Mouse (Mus musculus) neural tube, embryonic 11.5 days (tissue): ENCODE measurements around the gene Acad12. TPM values are rescaled to one million over a fixed set of nuclear protein-coding genes. Genes with fewer than 3 reads are reported as not detected.
A peak's percentile ranks its signal among the peaks of the same experiment; 100 is the strongest.
"Not testable (repeated sequence)": the region's sequence is repeated elsewhere in the genome, so short reads cannot be mapped to it uniquely, and the experiment has no call there.

Experiments used
- ATAC-seq: fragments of 200-750 bp; cut with Nextera tagmentation; 2 replicates; pipeline ENCODE4 v1.8.0; 2017; ENCODE audit warnings: moderate number of reproducible peaks, mild to moderate bottlenecking, moderate TSS enrichment, moderate library complexity; ENCODE audit not compliant: insufficient read depth, low FRiP score, low TSS enrichment
- DNase-seq: peaks from one replicate; pipeline ENCODE4 v3.0.0-alpha.2; 2015; ENCODE audit warnings: low spot score
- H3K27ac ChIP-seq: fragments of 300-500 bp; sonication (generic); 2 replicates; pipeline ENCODE4 v1.5.1; 2014; ENCODE audit warnings: low read depth, mild to moderate bottlenecking, low read length
- H3K27me3 ChIP-seq: fragments of 300-500 bp; sonication (generic); 2 replicates; pipeline ENCODE4 v1.6.1; 2014; ENCODE audit warnings: mild to moderate bottlenecking, low read length, mixed read lengths; ENCODE audit not compliant: control insufficient read depth, insufficient read depth
- H3K36me3 ChIP-seq: fragments of 300-500 bp; sonication (generic); 2 replicates; pipeline ENCODE4 v1.6.1; 2014; ENCODE audit warnings: mild to moderate bottlenecking, low read length, moderate library complexity, mixed read lengths; ENCODE audit not compliant: control insufficient read depth, insufficient read depth
- H3K4me1 ChIP-seq: fragments of 300-500 bp; sonication (generic); 2 replicates; pipeline ENCODE4 v1.6.1; 2014; ENCODE audit warnings: low read length, mixed read lengths; ENCODE audit not compliant: control insufficient read depth, insufficient read depth
- H3K4me2 ChIP-seq: fragments of 300-500 bp; sonication (generic); 2 replicates; pipeline ENCODE4 v1.6.1; 2014; ENCODE audit warnings: low read depth, mild to moderate bottlenecking, moderate library complexity
- H3K4me3 ChIP-seq: fragments of 300-500 bp; sonication (generic); 2 replicates; pipeline ENCODE4 v1.5.1; 2014; ENCODE audit warnings: low read depth, low read length
- H3K9ac ChIP-seq: fragments of 300-500 bp; sonication (generic); 2 replicates; pipeline ENCODE4 v1.6.1; 2014; ENCODE audit warnings: mild to moderate bottlenecking, low read length
- H3K9me3 ChIP-seq: fragments of 300-500 bp; sonication (generic); 2 replicates; pipeline ENCODE4 v1.6.1; 2016; ENCODE audit warnings: low read length; ENCODE audit not compliant: control insufficient read depth
- WGBS: fragments of 180-500 bp; shearing (Covaris S2); extraction: QIAGEN DNeasy Blood & Tissue Kit; methylation state at CpG from one replicate; pipeline ENCODE4 v1.1.7; 2014; 5-methylcytosine and 5-hydroxymethylcytosine counted together
- polyA plus RNA-seq: library from polyadenylated mRNA; unstranded; fragments of >200 nt; fragmentation: Nextera tagmentation; extraction: Ambion mirVana; gene quantifications from 2 replicates; pipeline ENCODE4 v1.2.1, GENCODE M21; 2014

The Acad12 gene
- polyA plus RNA-seq, 1 experiment from 2014 or later = 1.3 TPM

GRCm38 (mm10) chr5:121660059-121660896, 41.5 kb upstream of the Acad12 start, which contains the start of the genes Acad10 and Brap:
Gene Acad10, minus strand, starts transcription at chr5:121660514.
Gene Brap, plus strand, starts transcription at chr5:121660563.
- ATAC-seq (peak; percentile 86), DNase-seq (peak; percentile 98)
- no peaks in the 10 kb centered on the region for H3K27me3 ChIP-seq
- H3K4me3 ChIP-seq = peak within 1 kb of the TSS; percentile 92
- WGBS = 2% methylated on average over 85 of the region's 85 CpGs
- peak within 1 kb of the TSS; percentile 62 for H3K4me2 ChIP-seq
- peak within 1 kb of the TSS; percentile 67; the same call in 1 of the 2 replicates for H3K27ac ChIP-seq
- peak within 1 kb of the TSS; percentile 83 for H3K9ac ChIP-seq
- H3K9me3 ChIP-seq = no peaks in the 10 kb centered on the region
- H3K4me1 ChIP-seq = 0 out of 2 replicates have a peak, but pooled peaks cover 8% of the 10 kb centered on the region
- peaks cover 4% of the 10 kb centered on the region; the same call in 1 of the 2 replicates for H3K36me3 ChIP-seq

- H3K4me2 ChIP-seq, H3K36me3 ChIP-seq, H3K4me3 ChIP-seq, H3K9me3 ChIP-seq, ATAC-seq, DNase-seq, H3K27me3 ChIP-seq, H3K9ac ChIP-seq, H3K4me1 ChIP-seq, H3K27ac ChIP-seq: not testable (repeated sequence)
- WGBS = 82% methylated on average over 6 of the region's 6 CpGs
These were observed 38.9 kb upstream of the Acad12 start for GRCm38 (mm10) chr5:121657656-121658055.

GRCm38 (mm10) chr5:121656866-121657265, 38.1 kb upstream of the Acad12 start:
- DNase-seq, H3K27me3 ChIP-seq, H3K9me3 ChIP-seq, H3K36me3 ChIP-seq, H3K4me2 ChIP-seq, H3K27ac ChIP-seq, H3K9ac ChIP-seq, H3K4me3 ChIP-seq, H3K4me1 ChIP-seq, ATAC-seq: not testable (repeated sequence)
- 79% methylated on average over 6 of the region's 6 CpGs for WGBS

- Histone ChIP-seq H3K4me3 (no peak overlapping the region), H3K9me3 (no peaks in the 10 kb centered on the region), H3K4me2 (no peak overlapping the region), H3K27me3 (no peaks in the 10 kb centered on the region), H3K36me3 (no peaks in the 10 kb centered on the region), H3K9ac (no peak overlapping the region), H3K27ac (no peak overlapping the region), H3K4me1 (no peaks in the 10 kb centered on the region)
- no peak for ATAC-seq
- no peak for DNase-seq
- WGBS = 85% methylated on average over 4 of the region's 4 CpGs
These were observed 35.8 kb upstream of the Acad12 start for GRCm38 (mm10) chr5:121654526-121654925.

- whole genome bisulfite sequencing = 68% methylated on average over 7 of the region's 7 CpGs
- Histone ChIP-seq H3K36me3 (no peaks in the 10 kb centered on the region), H3K9me3 (no peaks in the 10 kb centered on the region), H3K27ac (no peak overlapping the region), H3K4me3 (no peak overlapping the region), H3K27me3 (no peaks in the 10 kb centered on the region), H3K4me1 (no peaks in the 10 kb centered on the region), H3K9ac (no peak overlapping the region), H3K4me2 (no peak overlapping the region)
- ATAC-seq = no peak
- DNase-seq = no peak
These were observed 30.4 kb upstream of the Acad12 start for GRCm38 (mm10) chr5:121649134-121649533.

GRCm38 (mm10) chr5:121639601-121640000, 20.9 kb upstream of the Acad12 start:
- Histone ChIP-seq H3K27me3 (no peaks in the 10 kb centered on the region), H3K4me2 (no peak overlapping the region), H3K9me3 (no peaks in the 10 kb centered on the region), H3K4me1 (no peaks in the 10 kb centered on the region), H3K27ac (no peak overlapping the region), H3K4me3 (no peak overlapping the region), H3K9ac (no peak overlapping the region), H3K36me3 (no peaks in the 10 kb centered on the region)
- ATAC-seq (no peak), DNase-seq (no peak)
- WGBS = 95% methylated on average over 9 of the region's 9 CpGs

GRCm38 (mm10) chr5:121637296-121637695, 18.6 kb upstream of the Acad12 start:
- H3K36me3 ChIP-seq = no peaks in the 10 kb centered on the region

GRCm38 (mm10) chr5:121634668-121635067, 15.9 kb upstream of the Acad12 start:
- Histone ChIP-seq H3K36me3 (no peaks in the 10 kb centered on the region), H3K9ac (no peak overlapping the region), H3K27me3 (no peaks in the 10 kb centered on the region), H3K4me3 (no peak overlapping the region), H3K9me3 (no peaks in the 10 kb centered on the region), H3K4me2 (no peak overlapping the region), H3K27ac (no peak overlapping the region), H3K4me1 (no peaks in the 10 kb centered on the region)
- WGBS = 90% methylated on average over 5 of the region's 5 CpGs
- ATAC-seq (no peak), DNase-seq (no peak)

More at GRCm38 (mm10) chr5:121637296-121637695, 18.6 kb upstream of the Acad12 start:
- DNase-seq (no peak), ATAC-seq (no peak)
- no peak overlapping the region for H3K27ac ChIP-seq
- no peak overlapping the region for H3K9ac ChIP-seq
- no peaks in the 10 kb centered on the region for H3K4me1 ChIP-seq
- H3K27me3 ChIP-seq = no peaks in the 10 kb centered on the region
- no peak overlapping the region for H3K4me3 ChIP-seq
- no peaks in the 10 kb centered on the region for H3K9me3 ChIP-seq
- no peak overlapping the region for H3K4me2 ChIP-seq
- 85% methylated on average over 6 of the region's 6 CpGs for WGBS

GRCm38 (mm10) chr5:121632804-121633203, 14.1 kb upstream of the Acad12 start:
- Histone ChIP-seq H3K9me3 (no peaks in the 10 kb centered on the region), H3K9ac (no peak overlapping the region), H3K4me2 (no peak overlapping the region), H3K4me1 (no peaks in the 10 kb centered on the region), H3K36me3 (no peaks in the 10 kb centered on the region), H3K4me3 (no peak overlapping the region), H3K27me3 (no peaks in the 10 kb centered on the region), H3K27ac (no peak overlapping the region)
- DNase-seq (no peak), ATAC-seq (no peak)
- WGBS = 60% methylated on average over 3 of the region's 3 CpGs
